Mouse (Mus musculus) forebrain, embryonic 14.5 days (tissue): Measurements from ENCODE around the gene Cyp2d10. TPM values are rescaled to one million over a fixed set of nuclear protein-coding genes. Genes with fewer than 3 reads are reported as not detected.
"Not testable (repeated sequence)": the region's sequence is repeated elsewhere in the genome, so short reads cannot be mapped to it uniquely, and the experiment has no call there.

Experiments
- ATAC-seq: fragments of 200-750 bp; cut with Nextera tagmentation; 2 replicates; pipeline ENCODE4 v1.8.0; 2017; ENCODE audit warnings: mild to moderate bottlenecking, moderate library complexity
- DNase-seq: peaks from one replicate; pipeline ENCODE4 v3.0.0-alpha.2; 2015; ENCODE audit warnings: low spot score
- H3K27ac ChIP-seq: fragments of 300-500 bp; sonication (generic); 2 replicates; pipeline ENCODE4 v1.5.1; 2014; ENCODE audit warnings: low read depth, mild to moderate bottlenecking, control low read depth, low read length, moderate library complexity
- H3K27me3 ChIP-seq: fragments of 300-500 bp; sonication (generic); replicated peaks from 2 replicates; pipeline ENCODE4 v1.6.1; 2014; ENCODE audit warnings: low read length, control low read depth, mixed read lengths; ENCODE audit not compliant: control insufficient read depth, insufficient read depth
- H3K36me3 ChIP-seq: fragments of 300-500 bp; sonication (generic); 2 replicates; pipeline ENCODE4 v1.6.1; 2014; ENCODE audit warnings: low read length, control low read depth; ENCODE audit not compliant: control insufficient read depth, insufficient read depth
- H3K4me1 ChIP-seq: fragments of 300-500 bp; sonication (generic); 2 replicates; pipeline ENCODE4 v1.6.1; 2014; ENCODE audit warnings: antibody characterized with exemption, low read length, control low read depth; ENCODE audit not compliant: control insufficient read depth, insufficient read depth
- H3K4me2 ChIP-seq: fragments of 300-500 bp; sonication (generic); 2 replicates; pipeline ENCODE4 v1.6.1; 2014; ENCODE audit warnings: mild to moderate bottlenecking, control low read depth, low read length
- H3K4me3 ChIP-seq: fragments of 300-500 bp; sonication (generic); 2 replicates; pipeline ENCODE4 v1.5.1; 2014; ENCODE audit warnings: low read depth, low read length, control low read depth
- H3K9ac ChIP-seq: fragments of 300-500 bp; sonication (generic); 2 replicates; pipeline ENCODE4 v1.6.1; 2014; ENCODE audit warnings: mild to moderate bottlenecking, low read length, control low read depth, moderate library complexity
- H3K9me3 ChIP-seq: fragments of 300-500 bp; sonication (generic); replicated peaks from 2 replicates; pipeline ENCODE4 v1.6.1; 2016; ENCODE audit warnings: low read length, control low read depth, mixed read lengths; ENCODE audit not compliant: control insufficient read depth
- WGBS: fragments of 180-500 bp; shearing (Covaris S2); extraction: QIAGEN DNeasy Blood & Tissue Kit; methylation state at CpG from one replicate; pipeline ENCODE4 v1.1.7; 2014; 5-methylcytosine and 5-hydroxymethylcytosine counted together
- polyA plus RNA-seq: library from polyadenylated mRNA; unstranded; fragments of >200 nt; fragmentation: Nextera tagmentation; extraction: Ambion mirVana; gene quantifications from 2 replicates; pipeline ENCODE4 v1.2.1, GENCODE M21; 2014

Gene Cyp2d10
- polyA plus RNA-seq, result not detected in 2 replicates

- Histone ChIP-seq H3K36me3 (no peaks in the 10 kb centered on the region), H3K4me1 (no peaks in the 10 kb centered on the region), H3K4me2 (no peak within 1 kb of the TSS), H3K27me3 (no peaks in the 10 kb centered on the region), H3K9me3 (no peaks in the 10 kb centered on the region), H3K4me3 (no peak within 1 kb of the TSS), H3K9ac (no peak within 1 kb of the TSS), H3K27ac (no peak within 1 kb of the TSS)
- ATAC-seq (no peak), DNase-seq (no peak)
- 95% methylated on average over 6 of the region's 6 CpGs for WGBS
These were observed at the start of gene Cyp2d10 for GRCm38 (mm10) chr15:82406981-82407380. Gene Cyp2d10, minus strand, starts transcription at chr15:82407195.

GRCm38 (mm10) chr15:82456086-82456790 is 49.2 kb upstream of the Cyp2d10 start:
- not testable (repeated sequence) for H3K4me1 ChIP-seq, H3K4me3 ChIP-seq, H3K27ac ChIP-seq, ATAC-seq, DNase-seq, H3K9me3 ChIP-seq, H3K36me3 ChIP-seq, H3K4me2 ChIP-seq, H3K27me3 ChIP-seq, H3K9ac ChIP-seq
- WGBS, result 90% methylated on average over 6 of the region's 6 CpGs

- not testable (repeated sequence) for ATAC-seq, DNase-seq, H3K9ac ChIP-seq, H3K4me2 ChIP-seq, H3K9me3 ChIP-seq, H3K4me1 ChIP-seq, H3K36me3 ChIP-seq, H3K27me3 ChIP-seq, H3K27ac ChIP-seq, H3K4me3 ChIP-seq
- WGBS, result 84% methylated on average over 6 of the region's 6 CpGs
These were observed 46.5 kb upstream of the Cyp2d10 start for GRCm38 (mm10) chr15:82453501-82453900.

GRCm38 (mm10) chr15:82452133-82452532 is 45.1 kb upstream of the Cyp2d10 start:
- not testable (repeated sequence) for H3K9me3 ChIP-seq, H3K27ac ChIP-seq, H3K36me3 ChIP-seq, DNase-seq, ATAC-seq, H3K4me2 ChIP-seq, H3K4me1 ChIP-seq, H3K9ac ChIP-seq, H3K4me3 ChIP-seq, H3K27me3 ChIP-seq
- 86% methylated on average over 1 of the region's 1 CpGs for WGBS

GRCm38 (mm10) chr15:82450045-82450444 is 43.0 kb upstream of the Cyp2d10 start:
- not testable (repeated sequence) for H3K4me1 ChIP-seq, H3K9ac ChIP-seq, H3K9me3 ChIP-seq, H3K27ac ChIP-seq, H3K4me3 ChIP-seq, H3K4me2 ChIP-seq, H3K36me3 ChIP-seq, ATAC-seq, DNase-seq, H3K27me3 ChIP-seq
- WGBS, result 85% methylated on average over 2 of the region's 2 CpGs

GRCm38 (mm10) chr15:82445196-82445595 is 38.2 kb upstream of the Cyp2d10 start:
- H3K27me3 ChIP-seq, result no peaks in the 10 kb centered on the region
- 78% methylated on average over 8 of the region's 8 CpGs for WGBS
- no peaks in the 10 kb centered on the region for H3K4me1 ChIP-seq
- no peak overlapping the region for H3K9ac ChIP-seq
- H3K27ac ChIP-seq, result no peak overlapping the region
- no peaks in the 10 kb centered on the region for H3K9me3 ChIP-seq
- ATAC-seq, result no peak
- no peak overlapping the region for H3K4me2 ChIP-seq
- no peak for DNase-seq
- no peak overlapping the region for H3K4me3 ChIP-seq
- H3K36me3 ChIP-seq, result no peaks in the 10 kb centered on the region

- Histone ChIP-seq H3K27me3 (no peaks in the 10 kb centered on the region), H3K9me3 (no peaks in the 10 kb centered on the region), H3K9ac (no peak overlapping the region), H3K27ac (no peak overlapping the region), H3K4me1 (no peaks in the 10 kb centered on the region), H3K36me3 (no peaks in the 10 kb centered on the region), H3K4me2 (no peak overlapping the region), H3K4me3 (no peak overlapping the region)
- ATAC-seq, result no peak
- DNase-seq, result no peak
- 95% methylated on average over 3 of the region's 3 CpGs for WGBS
These were observed 36.7 kb upstream of the Cyp2d10 start for GRCm38 (mm10) chr15:82443658-82444057.

GRCm38 (mm10) chr15:82437975-82438617 is 31.1 kb upstream of the Cyp2d10 start:
- ATAC-seq, result no peak
- H3K27me3 ChIP-seq, result no peaks in the 10 kb centered on the region
- 79% methylated on average over 5 of the region's 5 CpGs for WGBS

GRCm38 (mm10) chr15:82435606-82436005 is 28.6 kb upstream of the Cyp2d10 start:
- H3K27ac ChIP-seq, result no peak overlapping the region
- no peak overlapping the region for H3K4me2 ChIP-seq
- H3K4me3 ChIP-seq, result no peak overlapping the region
- H3K27me3 ChIP-seq, result no peaks in the 10 kb centered on the region
- H3K4me1 ChIP-seq, result no peaks in the 10 kb centered on the region
- WGBS, result 82% methylated on average over 2 of the region's 2 CpGs
- no peaks in the 10 kb centered on the region for H3K36me3 ChIP-seq
- ATAC-seq (no peak), DNase-seq (no peak)
- peaks cover 4% of the 10 kb centered on the region; the same call in 1 of the 2 replicates for H3K9me3 ChIP-seq
- H3K9ac ChIP-seq, result no peak overlapping the region

More at GRCm38 (mm10) chr15:82437975-82438617, 31.1 kb upstream of the Cyp2d10 start:
- no peaks in the 10 kb centered on the region for H3K4me1 ChIP-seq
- H3K9me3 ChIP-seq, result peaks cover 4% of the 10 kb centered on the region; the same call in 1 of the 2 replicates
- H3K9ac ChIP-seq, result no peak overlapping the region
- no peak for DNase-seq
- no peak overlapping the region for H3K27ac ChIP-seq
- no peak overlapping the region for H3K4me2 ChIP-seq
- H3K36me3 ChIP-seq, result no peaks in the 10 kb centered on the region
- no peak overlapping the region for H3K4me3 ChIP-seq
